Mouse (Mus musculus) midbrain, postnatal 0 days (tissue): ENCODE measurements around the gene 1700030K09Rik. TPM values are rescaled to one million over a fixed set of nuclear protein-coding genes. Genes with fewer than 3 reads are reported as not detected.

Source experiments
- ATAC-seq: fragments of 200-750 bp; cut with Nextera tagmentation; 2 replicates; pipeline ENCODE4 v1.8.0; 2017; ENCODE audit warnings: moderate number of reproducible peaks, mild to moderate bottlenecking, moderate TSS enrichment, moderate library complexity; ENCODE audit not compliant: low FRiP score
- DNase-seq: peaks from one replicate; pipeline ENCODE4 v3.0.0-alpha.2; 2015; ENCODE audit warnings: low spot score
- H3K27ac ChIP-seq: fragments of 300-500 bp; sonication (generic); 2 replicates; pipeline ENCODE4 v1.5.1; 2014; ENCODE audit warnings: low read depth, mild to moderate bottlenecking, low read length, mixed read lengths
- H3K27me3 ChIP-seq: fragments of 300-500 bp; sonication (generic); 2 replicates; pipeline ENCODE4 v1.6.1; 2014; ENCODE audit warnings: low read length, control low read depth, mixed read lengths; ENCODE audit not compliant: insufficient read depth
- H3K36me3 ChIP-seq: fragments of 300-500 bp; sonication (generic); 2 replicates; pipeline ENCODE4 v1.6.1; 2014; ENCODE audit warnings: low read length, control low read depth, mixed read lengths; ENCODE audit not compliant: insufficient read depth
- H3K4me1 ChIP-seq: fragments of 300-500 bp; sonication (generic); 2 replicates; pipeline ENCODE4 v1.6.1; 2014; ENCODE audit warnings: mild to moderate bottlenecking, control low read depth, antibody characterized with exemption, low read length, mixed read lengths; ENCODE audit not compliant: insufficient read depth
- H3K4me2 ChIP-seq: fragments of 300-500 bp; sonication (generic); 2 replicates; pipeline ENCODE4 v1.6.1; 2014; ENCODE audit warnings: low read depth, mild to moderate bottlenecking, low read length, mixed read lengths; ENCODE audit not compliant: poor library complexity, severe bottlenecking
- H3K4me3 ChIP-seq: fragments of 300-500 bp; sonication (generic); 2 replicates; pipeline ENCODE4 v1.5.1; 2014; ENCODE audit warnings: low read depth, mild to moderate bottlenecking, low read length, moderate library complexity
- H3K9ac ChIP-seq: fragments of 300-500 bp; sonication (generic); replicated peaks from 2 replicates; pipeline ENCODE4 v1.6.1; 2014; ENCODE audit warnings: mild to moderate bottlenecking, low read length, moderate library complexity, mixed read lengths; ENCODE audit not compliant: poor library complexity, severe bottlenecking
- H3K9me3 ChIP-seq: fragments of 300-500 bp; sonication (generic); 2 replicates; pipeline ENCODE4 v1.6.1; 2016; ENCODE audit warnings: low read length, control low read depth
- CTCF ChIP-seq: IDR thresholded peaks from 2 replicates; pipeline ENCODE4 v1.5.1; 2016; ENCODE audit warnings: antibody characterized with exemption, mild to moderate bottlenecking
- WGBS: fragments of 180-500 bp; shearing (Covaris S2); extraction: QIAGEN DNeasy Blood & Tissue Kit; methylation state at CpG from one replicate; pipeline ENCODE4 v1.1.7; 2014; 5-methylcytosine and 5-hydroxymethylcytosine counted together
- polyA plus RNA-seq: library from polyadenylated mRNA; unstranded; fragments of >200 nt; fragmentation: Nextera tagmentation; extraction: Ambion mirVana; gene quantifications from 2 replicates; pipeline ENCODE4 v1.2.1, GENCODE M21; 2015
- total RNA-seq: library from RNA; depleted of rRNA; stranded (reverse); fragments of >200 nt; gene quantifications from 2 replicates; pipeline ENCODE4 v1.2.3, GENCODE M21; 2014; rRNA removed

The 1700030K09Rik gene
- total RNA-seq (8.7 and 8.9 TPM in 2 replicates), polyA plus RNA-seq (14.7 TPM in 2 replicates)

DNA sequence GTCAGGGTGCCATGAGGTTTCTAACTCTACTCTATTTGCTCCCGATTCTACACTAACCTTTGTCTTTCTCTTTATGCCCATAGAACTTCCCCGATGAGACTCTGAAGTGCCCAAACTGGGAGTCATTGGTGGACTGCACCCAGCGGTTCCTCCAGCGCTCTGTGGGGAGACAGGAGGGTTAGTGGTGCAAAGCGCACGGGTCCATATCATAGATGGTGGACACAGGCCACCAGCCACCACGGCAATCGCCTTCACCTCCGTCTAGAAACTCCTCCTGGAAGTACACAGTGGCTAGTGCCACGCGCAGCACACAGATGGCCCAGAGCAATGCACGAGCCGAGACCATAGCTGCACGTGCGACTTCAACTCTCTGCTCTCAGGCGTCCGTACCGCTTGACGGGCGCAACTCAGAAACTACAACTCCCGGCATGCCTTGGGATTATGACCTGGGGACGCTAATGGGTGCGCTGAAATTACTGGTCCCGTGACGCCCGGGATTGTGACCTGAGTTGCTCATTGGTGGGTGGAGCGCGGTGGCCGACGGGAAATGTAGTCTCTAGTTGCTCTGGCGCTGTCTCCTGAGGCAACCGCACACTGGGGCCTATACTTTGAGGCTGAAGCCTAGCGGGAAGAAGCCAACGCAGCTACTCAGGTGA is at the start of gene 1700030K09Rik, which contains the start of gene Calr3:
Gene 1700030K09Rik, plus strand, starts transcription at position 543 of the 656 bp plus-strand sequence.
Gene Calr3, minus strand, starts transcription at position 533 of the 656 bp plus-strand sequence.
- H3K4me2 ChIP-seq, result peak within 1 kb of the TSS; percentile 63
- H3K27me3 ChIP-seq, result no peaks in the 10 kb centered on the region
- DNase-seq, result peak; percentile 99
- H3K36me3 ChIP-seq, result 0 out of 2 replicates have a peak, but pooled peaks cover 4% of the 10 kb centered on the region
- WGBS, result 8% methylated on average over 34 of the region's 34 CpGs
- ATAC-seq, result peak; percentile 98
- H3K27ac ChIP-seq, result peak within 1 kb of the TSS; percentile 52
- peaks cover 3% of the 10 kb centered on the region for H3K4me1 ChIP-seq
- peak within 1 kb of the TSS; percentile 38 for H3K4me3 ChIP-seq
- H3K9ac ChIP-seq, result peak within 1 kb of the TSS; percentile 67
- no peak for TF ChIP-seq CTCF
- no peaks in the 10 kb centered on the region for H3K9me3 ChIP-seq

DNA sequence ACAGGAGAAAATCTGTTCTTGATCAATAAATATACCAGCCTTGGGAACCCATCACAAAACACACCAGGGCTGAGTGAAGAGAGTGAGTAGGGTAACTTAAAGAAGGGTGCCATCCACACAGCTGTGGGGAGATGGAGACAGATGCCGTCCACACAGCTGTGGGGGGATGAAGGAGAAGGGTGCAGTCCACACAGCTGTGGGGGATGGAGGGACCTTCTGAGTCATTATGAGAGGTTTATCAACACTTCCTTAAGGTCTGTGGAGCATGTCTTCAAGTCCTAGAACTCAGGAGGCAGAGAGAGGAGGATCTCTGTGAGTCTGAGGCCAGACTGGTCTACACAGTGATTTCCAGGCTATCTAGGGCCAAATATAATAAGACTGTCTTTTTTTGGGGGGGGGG is 42.3 kb upstream of the 1700030K09Rik start:
- DNase-seq, result no peak
- 96% methylated on average over 1 of the region's 1 CpGs for WGBS
- no peaks in the 10 kb centered on the region for H3K4me1 ChIP-seq
- no peak overlapping the region for H3K27ac ChIP-seq
- H3K9ac ChIP-seq, result no peak overlapping the region
- H3K9me3 ChIP-seq, result no peaks in the 10 kb centered on the region
- peaks cover 17% of the 10 kb centered on the region for H3K36me3 ChIP-seq
- no peaks in the 10 kb centered on the region for H3K27me3 ChIP-seq
- no peak overlapping the region for H3K4me2 ChIP-seq
- no peak for TF ChIP-seq CTCF
- no peak for ATAC-seq
- no peak overlapping the region for H3K4me3 ChIP-seq

DNA sequence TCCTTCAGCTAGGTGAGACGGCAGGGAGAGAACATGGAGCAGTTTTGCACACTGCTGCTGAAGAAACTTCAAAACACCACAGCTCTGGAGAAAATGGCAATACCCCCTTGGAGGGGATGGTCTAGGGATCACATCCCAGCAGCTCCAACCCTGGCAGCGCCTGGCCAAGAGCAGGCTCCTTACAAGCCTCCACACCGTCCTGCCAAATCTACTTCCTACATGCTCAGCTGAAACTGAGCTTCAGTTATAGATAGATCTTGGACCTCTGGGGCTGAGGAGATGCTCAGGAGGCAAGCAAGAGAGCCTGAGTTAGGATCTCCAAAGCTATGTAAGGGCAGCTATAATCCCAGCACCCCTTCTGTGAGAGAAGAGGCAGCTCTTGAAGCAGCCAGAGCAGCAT is 40.7 kb upstream of the 1700030K09Rik start:
- no peaks in the 10 kb centered on the region for H3K27me3 ChIP-seq
- H3K9ac ChIP-seq, result no peak overlapping the region
- TF ChIP-seq CTCF, result no peak
- no peaks in the 10 kb centered on the region for H3K9me3 ChIP-seq
- 88% methylated on average over 3 of the region's 3 CpGs for WGBS
- ATAC-seq (no peak), DNase-seq (no peak)
- H3K4me1 ChIP-seq, result no peaks in the 10 kb centered on the region
- no peak overlapping the region for H3K27ac ChIP-seq
- H3K4me2 ChIP-seq, result no peak overlapping the region
- H3K4me3 ChIP-seq, result no peak overlapping the region
- H3K36me3 ChIP-seq, result peaks cover 11% of the 10 kb centered on the region

DNA sequence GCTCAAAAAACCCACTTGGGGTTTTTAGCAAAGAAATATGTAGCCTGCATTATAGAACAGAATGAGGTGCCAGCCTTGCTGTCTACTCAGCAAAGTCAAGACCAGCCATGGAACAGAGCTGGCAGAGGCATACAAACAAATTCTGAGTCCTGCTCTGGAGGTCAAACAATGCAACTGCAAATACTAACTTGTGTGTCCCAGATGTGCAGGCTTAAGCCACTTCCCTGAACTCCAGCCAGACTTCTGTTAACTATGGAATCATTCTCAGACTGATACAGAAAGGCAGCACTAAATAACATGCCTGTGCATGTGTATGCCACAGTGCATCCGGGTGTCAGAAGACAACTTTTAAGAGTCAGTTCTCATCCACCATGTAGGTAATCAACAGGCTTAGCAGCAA is 35.8 kb upstream of the 1700030K09Rik start:
- 0 out of 2 replicates have a peak, but pooled peaks cover 2% of the 10 kb centered on the region for H3K4me1 ChIP-seq
- no peaks in the 10 kb centered on the region for H3K36me3 ChIP-seq
- H3K4me2 ChIP-seq, result no peak overlapping the region
- H3K4me3 ChIP-seq, result no peak overlapping the region
- no peak for TF ChIP-seq CTCF
- ATAC-seq (no peak), DNase-seq (no peak)
- no peaks in the 10 kb centered on the region for H3K27me3 ChIP-seq
- 94% methylated on average over 1 of the region's 1 CpGs for WGBS
- no peaks in the 10 kb centered on the region for H3K9me3 ChIP-seq
- no peak overlapping the region for H3K9ac ChIP-seq
- H3K27ac ChIP-seq, result no peak overlapping the region

DNA sequence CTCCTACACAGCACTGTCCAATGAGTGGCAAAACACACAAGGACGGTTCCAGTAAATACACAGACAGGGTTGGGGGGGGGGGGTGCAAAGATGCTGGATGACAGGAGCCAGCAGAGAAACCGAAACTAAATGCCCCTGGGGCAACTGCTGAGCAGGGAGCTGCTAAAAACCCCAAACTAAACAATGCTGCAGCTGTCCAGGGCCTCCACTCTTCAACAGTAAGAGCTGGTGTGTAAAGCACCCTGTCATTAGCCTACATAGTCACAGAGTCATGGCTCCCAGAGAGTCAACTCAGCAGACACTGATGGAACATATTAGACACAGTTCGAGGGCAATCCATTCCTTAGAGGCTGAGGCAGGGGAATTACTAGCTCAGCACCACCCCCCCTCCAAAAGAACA is 34.2 kb upstream of the 1700030K09Rik start:
- no peak overlapping the region for H3K9ac ChIP-seq
- H3K9me3 ChIP-seq, result no peaks in the 10 kb centered on the region
- H3K36me3 ChIP-seq, result no peaks in the 10 kb centered on the region
- no peak for DNase-seq
- H3K27ac ChIP-seq, result no peak overlapping the region
- TF ChIP-seq CTCF, result no peak
- 0 out of 2 replicates have a peak, but pooled peaks cover 2% of the 10 kb centered on the region for H3K4me1 ChIP-seq
- no peak overlapping the region for H3K4me3 ChIP-seq
- WGBS, result 61% methylated on average over 3 of the region's 3 CpGs
- no peak for ATAC-seq
- no peaks in the 10 kb centered on the region for H3K27me3 ChIP-seq
- no peak overlapping the region for H3K4me2 ChIP-seq

DNA sequence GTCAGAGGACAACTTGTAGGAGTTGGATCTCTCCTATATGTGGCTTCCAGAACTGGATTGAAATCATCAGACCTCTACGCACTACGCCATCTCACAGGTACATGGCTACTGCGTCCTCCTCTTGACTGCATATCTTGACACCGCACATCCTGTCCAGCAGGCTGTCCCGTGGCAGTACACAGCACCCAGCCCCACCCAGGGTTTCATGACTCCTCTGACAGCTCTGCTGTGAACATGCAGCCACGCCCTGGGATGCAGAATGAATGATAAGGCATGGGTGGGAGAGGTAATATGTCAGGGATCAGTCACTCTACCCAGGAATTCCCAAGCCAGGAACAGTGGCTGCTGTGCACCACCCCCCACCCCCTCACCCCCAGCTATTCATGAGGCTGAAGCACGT is 29.8 kb upstream of the 1700030K09Rik start:
- no peak for TF ChIP-seq CTCF
- peaks cover 9% of the 10 kb centered on the region; the same call in 1 of the 2 replicates for H3K4me1 ChIP-seq
- 92% methylated on average over 7 of the region's 7 CpGs for WGBS
- no peak overlapping the region for H3K4me3 ChIP-seq
- H3K9me3 ChIP-seq, result no peaks in the 10 kb centered on the region
- H3K9ac ChIP-seq, result no peak overlapping the region
- no peak for ATAC-seq
- H3K36me3 ChIP-seq, result peaks cover 7% of the 10 kb centered on the region; the same call in 1 of the 2 replicates
- DNase-seq, result no peak
- no peaks in the 10 kb centered on the region for H3K27me3 ChIP-seq
- H3K27ac ChIP-seq, result no peak overlapping the region
- no peak overlapping the region for H3K4me2 ChIP-seq
